Mouse (Mus musculus): ENCODE measurements around the gene Atxn7l3b. TPM values are rescaled to one million over a fixed set of nuclear protein-coding genes. Genes with fewer than 3 reads are reported as not detected.
"Not testable (repeated sequence)": the region's sequence is repeated elsewhere in the genome, so short reads cannot be mapped to it uniquely, and the experiment has no call there.

Atxn7l3b gene
- 351 and 357 TPM in 2 replicates for polyA plus RNA-seq (2015; fragmentation: Nextera tagmentation; extraction: Ambion mirVana)

DNA sequence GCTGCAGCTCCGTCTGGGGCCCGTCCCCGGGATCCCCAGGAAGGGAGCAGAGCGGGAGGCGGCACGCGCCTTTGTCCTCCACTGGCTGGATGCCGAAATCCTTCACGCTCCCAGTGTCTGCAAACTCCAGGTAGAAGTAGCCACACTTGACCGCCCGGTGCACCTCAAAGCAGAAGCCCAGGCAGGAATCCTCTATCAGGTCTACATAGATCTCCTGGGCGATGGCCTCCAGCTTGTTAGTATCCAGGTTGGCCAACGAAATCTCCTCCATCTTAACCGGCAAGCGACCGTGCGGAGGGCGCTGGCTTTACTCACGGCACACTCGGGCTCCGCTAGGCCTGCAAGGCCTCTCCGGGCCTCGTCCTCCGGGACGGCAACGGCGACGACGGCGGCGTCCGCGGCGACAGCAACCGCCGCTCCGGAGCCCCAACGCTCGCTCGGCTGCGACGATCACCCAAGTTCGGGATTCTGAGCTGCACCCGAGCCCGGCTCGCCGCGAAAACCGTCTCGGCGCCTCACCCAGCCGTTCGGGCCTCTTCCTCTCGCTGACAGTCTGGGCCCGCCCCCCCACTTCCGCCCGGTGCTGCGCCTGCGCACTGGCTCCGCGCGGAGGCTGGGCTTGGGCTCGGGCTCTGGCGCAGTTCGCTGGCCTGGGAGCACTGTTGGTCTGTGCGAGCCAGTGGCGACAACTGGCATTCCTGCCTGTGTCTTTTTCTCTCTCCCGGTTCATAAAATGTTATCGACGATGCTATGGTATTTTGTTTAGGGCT lies at the start of gene Atxn7l3b:
Gene Atxn7l3b, minus strand, starts transcription at position 550 of the 770 bp plus-strand sequence.
- no peaks in the 10 kb centered on the region for H3K27me3 ChIP-seq (replicated peaks; ENCODE audit: control insufficient read depth, insufficient read depth, low read length)
- ATAC-seq = peak; percentile 100
- H3K4me3 ChIP-seq (ENCODE audit: low read length) = peak within 1 kb of the TSS; percentile 76
- peaks cover 25% of the 10 kb centered on the region for H3K4me1 ChIP-seq (ENCODE audit: control insufficient read depth, insufficient read depth, low read depth, low read length)
- H3K9me3 ChIP-seq (ENCODE audit: control insufficient read depth, low read length) = no peaks in the 10 kb centered on the region
- H3K4me2 ChIP-seq (ENCODE audit: low read length) = peak within 1 kb of the TSS; percentile 76
- H3K36me3 ChIP-seq (ENCODE audit: control insufficient read depth, insufficient read depth, low read length) = peaks cover 8% of the 10 kb centered on the region
- peak within 1 kb of the TSS; percentile 96 for H3K27ac ChIP-seq (ENCODE audit: low read depth, low read length)
- under 1% methylated on average over 56 of the region's 70 CpGs for WGBS
- peak within 1 kb of the TSS; percentile 99 for H3K9ac ChIP-seq (ENCODE audit: low read depth, low read length)

DNA sequence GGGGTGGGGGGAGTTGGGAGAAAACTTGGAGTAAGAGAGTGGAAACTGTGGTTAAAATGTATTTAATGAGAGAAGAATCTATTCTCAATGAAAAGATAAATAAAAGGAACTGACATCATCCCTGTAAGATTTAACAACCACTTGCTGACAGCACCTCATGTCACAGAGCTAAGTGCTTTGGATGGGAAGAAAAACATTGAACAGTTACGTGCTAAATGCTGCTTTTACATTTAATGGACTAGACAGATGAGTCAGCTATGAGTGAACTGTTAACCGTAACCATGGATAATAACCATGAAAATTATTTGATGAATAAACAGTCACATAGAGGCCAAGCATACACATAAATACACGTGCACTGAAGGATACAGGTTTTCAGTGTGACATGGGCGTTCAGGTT lies 48.8 kb upstream of the Atxn7l3b start:
- Histone ChIP-seq H3K27ac (ENCODE audit: low read depth, low read length) (no peak overlapping the region), H3K27me3 (replicated peaks; ENCODE audit: control insufficient read depth, insufficient read depth, low read length) (no peaks in the 10 kb centered on the region), H3K36me3 (ENCODE audit: control insufficient read depth, insufficient read depth, low read length) (no peaks in the 10 kb centered on the region), H3K4me2 (ENCODE audit: low read length) (no peak overlapping the region), H3K9me3 (ENCODE audit: control insufficient read depth, low read length) (no peaks in the 10 kb centered on the region), H3K9ac (ENCODE audit: low read depth, low read length) (no peak overlapping the region), H3K4me1 (ENCODE audit: control insufficient read depth, insufficient read depth, low read depth, low read length) (no peaks in the 10 kb centered on the region), H3K4me3 (ENCODE audit: low read length) (no peak overlapping the region)
- 53% methylated on average over 4 of the region's 4 CpGs for WGBS
- ATAC-seq = no peak

DNA sequence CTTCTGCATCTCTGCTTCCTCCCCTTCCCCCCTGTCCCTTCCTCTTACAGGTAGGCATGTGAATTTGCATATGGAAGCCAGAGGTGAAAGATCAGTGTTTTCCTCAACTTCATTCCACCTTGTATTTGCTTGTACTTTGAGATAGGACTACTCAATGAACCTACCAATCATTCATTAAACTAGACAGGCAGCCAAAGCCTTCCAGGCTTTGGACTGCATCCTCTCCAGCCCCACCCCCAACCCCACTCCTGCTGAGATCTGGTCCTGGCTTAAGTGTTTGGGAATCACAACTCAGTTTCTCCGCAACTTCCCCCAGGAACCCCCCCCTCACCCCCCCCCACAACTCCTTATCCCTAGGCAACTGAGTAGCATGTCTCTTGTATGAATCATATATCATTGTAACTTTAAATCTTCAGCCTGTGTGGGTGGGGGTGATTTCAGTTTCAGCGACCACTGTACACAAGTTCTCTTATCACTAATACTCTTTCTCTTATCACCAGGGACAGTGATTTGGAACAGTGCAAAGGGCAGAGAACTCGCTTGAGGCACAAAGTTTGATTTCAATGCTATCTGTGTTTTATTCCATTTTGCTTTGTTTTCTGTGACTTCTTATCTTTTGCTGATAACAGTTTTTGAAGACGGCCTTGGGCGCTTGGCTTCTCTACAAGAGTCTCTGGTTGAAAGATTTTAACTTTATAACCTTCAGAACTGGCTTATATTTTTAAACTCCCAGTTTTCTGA lies 44.7 kb upstream of the Atxn7l3b start:
- WGBS = 66% methylated on average over 5 of the region's 5 CpGs
- H3K4me3 ChIP-seq (ENCODE audit: low read length) = no peak overlapping the region
- no peaks in the 10 kb centered on the region for H3K36me3 ChIP-seq (ENCODE audit: control insufficient read depth, insufficient read depth, low read length)
- no peaks in the 10 kb centered on the region for H3K27me3 ChIP-seq (replicated peaks; ENCODE audit: control insufficient read depth, insufficient read depth, low read length)
- no peak overlapping the region for H3K9ac ChIP-seq (ENCODE audit: low read depth, low read length)
- no peak overlapping the region for H3K4me2 ChIP-seq (ENCODE audit: low read length)
- H3K27ac ChIP-seq (ENCODE audit: low read depth, low read length) = no peak overlapping the region
- H3K4me1 ChIP-seq (ENCODE audit: control insufficient read depth, insufficient read depth, low read depth, low read length) = no peaks in the 10 kb centered on the region
- ATAC-seq = no peak
- no peaks in the 10 kb centered on the region for H3K9me3 ChIP-seq (ENCODE audit: control insufficient read depth, low read length)

DNA sequence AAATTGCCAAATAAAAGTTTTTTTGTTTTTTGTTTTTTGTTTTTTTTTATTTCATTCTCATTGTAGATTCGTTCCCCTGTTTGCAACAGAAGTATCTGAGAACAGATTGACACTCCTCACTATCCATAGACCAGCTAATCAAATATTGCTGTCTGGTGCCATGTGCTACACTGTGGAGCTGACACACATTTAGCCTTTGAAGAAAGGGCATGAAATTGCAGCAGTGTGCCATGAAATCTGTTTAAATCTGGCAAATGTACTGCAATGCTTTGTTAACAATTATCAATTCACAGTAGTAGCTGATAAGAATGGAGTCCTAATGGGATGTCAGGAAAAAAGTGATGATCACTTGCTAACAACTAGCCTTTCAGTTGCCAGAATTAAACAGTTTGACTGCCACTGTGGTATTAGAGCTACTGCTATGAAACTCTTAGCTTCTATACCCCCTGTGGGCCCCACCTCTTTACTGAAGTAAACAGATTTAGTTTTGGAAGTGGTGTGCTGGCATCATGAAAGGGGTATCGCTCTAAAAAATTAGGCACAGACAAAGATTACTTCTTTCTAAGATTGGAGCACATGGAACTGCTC lies 41.3 kb upstream of the Atxn7l3b start:
- Histone ChIP-seq H3K4me3 (ENCODE audit: low read length) (no peak overlapping the region), H3K27ac (ENCODE audit: low read depth, low read length) (no peak overlapping the region), H3K9me3 (ENCODE audit: control insufficient read depth, low read length) (no peaks in the 10 kb centered on the region), H3K36me3 (ENCODE audit: control insufficient read depth, insufficient read depth, low read length) (no peaks in the 10 kb centered on the region), H3K4me1 (ENCODE audit: control insufficient read depth, insufficient read depth, low read depth, low read length) (no peaks in the 10 kb centered on the region), H3K9ac (ENCODE audit: low read depth, low read length) (no peak overlapping the region), H3K27me3 (replicated peaks; ENCODE audit: control insufficient read depth, insufficient read depth, low read length) (no peaks in the 10 kb centered on the region), H3K4me2 (ENCODE audit: low read length) (no peak overlapping the region)
- 62% methylated on average over 2 of the region's 2 CpGs for WGBS
- no peak for ATAC-seq

DNA sequence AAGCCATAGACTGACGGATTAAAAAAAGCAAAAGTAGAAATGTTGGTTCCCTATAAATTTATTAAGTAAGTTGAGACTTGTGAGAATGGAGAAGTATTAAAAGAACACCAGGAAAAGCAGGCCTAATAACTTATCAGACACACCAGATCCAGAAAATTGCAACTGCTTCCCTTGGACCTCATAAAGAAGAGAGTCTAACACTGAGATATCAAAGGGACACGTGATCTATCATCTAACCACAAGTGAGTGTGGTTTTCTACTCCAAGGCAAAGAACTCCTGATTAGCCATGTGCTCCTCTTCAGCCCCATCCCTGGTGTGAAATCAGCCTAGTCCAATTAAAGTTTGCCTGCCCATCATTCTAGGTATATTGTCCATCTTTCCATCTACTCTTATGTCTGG lies 38.8 kb upstream of the Atxn7l3b start:
- no peaks in the 10 kb centered on the region for H3K27me3 ChIP-seq (replicated peaks; ENCODE audit: control insufficient read depth, insufficient read depth, low read length)
- WGBS = 91% methylated on average over 2 of the region's 2 CpGs
- no peaks in the 10 kb centered on the region for H3K4me1 ChIP-seq (ENCODE audit: control insufficient read depth, insufficient read depth, low read depth, low read length)
- H3K4me3 ChIP-seq (ENCODE audit: low read length) = no peak overlapping the region
- H3K9me3 ChIP-seq (ENCODE audit: control insufficient read depth, low read length) = no peaks in the 10 kb centered on the region
- H3K9ac ChIP-seq (ENCODE audit: low read depth, low read length) = no peak overlapping the region
- no peak for ATAC-seq
- no peak overlapping the region for H3K4me2 ChIP-seq (ENCODE audit: low read length)
- no peak overlapping the region for H3K27ac ChIP-seq (ENCODE audit: low read depth, low read length)
- H3K36me3 ChIP-seq (ENCODE audit: control insufficient read depth, insufficient read depth, low read length) = no peaks in the 10 kb centered on the region

DNA sequence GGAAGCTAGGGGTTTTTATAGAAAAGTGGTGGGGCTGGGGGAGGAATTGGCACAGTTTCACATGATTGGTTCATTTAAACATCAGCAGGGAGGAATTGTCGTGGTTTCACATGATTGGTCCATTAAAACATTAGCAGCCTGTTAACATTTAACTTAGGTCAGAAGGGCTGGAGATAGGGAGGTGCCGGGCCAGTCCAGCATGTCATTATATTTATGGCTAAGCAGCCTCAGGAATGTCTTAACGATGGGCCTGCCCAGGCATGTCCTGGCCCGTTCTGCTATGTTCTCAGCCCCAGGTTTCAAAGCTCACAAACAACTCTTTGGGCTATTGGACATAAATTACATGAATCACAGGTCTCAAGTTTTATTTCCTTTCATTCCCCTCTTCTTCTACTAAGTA lies 33.4 kb upstream of the Atxn7l3b start:
- H3K36me3 ChIP-seq (ENCODE audit: control insufficient read depth, insufficient read depth, low read length); H3K9me3 ChIP-seq (ENCODE audit: control insufficient read depth, low read length); H3K9ac ChIP-seq (ENCODE audit: low read depth, low read length); H3K27ac ChIP-seq (ENCODE audit: low read depth, low read length); H3K4me3 ChIP-seq (ENCODE audit: low read length); ATAC-seq; H3K4me1 ChIP-seq (ENCODE audit: control insufficient read depth, insufficient read depth, low read depth, low read length); H3K4me2 ChIP-seq (ENCODE audit: low read length); H3K27me3 ChIP-seq (replicated peaks; ENCODE audit: control insufficient read depth, insufficient read depth, low read length): not testable (repeated sequence)
- WGBS = 46% methylated on average over 4 of the region's 4 CpGs

DNA sequence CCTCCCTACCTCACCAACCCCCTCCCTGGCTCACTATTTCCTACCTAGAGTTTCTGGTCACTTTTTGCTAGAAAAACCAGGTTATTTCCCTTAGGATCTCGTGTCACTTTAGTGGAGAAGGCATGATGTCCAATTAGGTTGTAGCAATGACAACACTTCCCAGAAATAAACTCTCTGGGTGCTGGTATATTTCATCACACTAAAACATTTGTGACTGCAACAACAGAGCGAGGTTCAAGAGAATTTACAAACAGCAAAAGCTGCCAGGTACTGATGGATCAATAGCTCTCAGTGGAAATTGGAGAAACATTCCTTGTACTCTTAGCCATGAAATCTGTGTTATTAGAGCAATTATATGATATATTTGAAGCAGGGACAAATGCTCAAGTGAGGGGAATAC lies 25.3 kb upstream of the Atxn7l3b start:
- 74% methylated on average over 2 of the region's 2 CpGs for WGBS
- Histone ChIP-seq H3K4me1 (ENCODE audit: control insufficient read depth, insufficient read depth, low read depth, low read length) (no peaks in the 10 kb centered on the region), H3K27ac (ENCODE audit: low read depth, low read length) (no peak overlapping the region), H3K27me3 (replicated peaks; ENCODE audit: control insufficient read depth, insufficient read depth, low read length) (no peaks in the 10 kb centered on the region), H3K4me2 (ENCODE audit: low read length) (no peak overlapping the region), H3K36me3 (ENCODE audit: control insufficient read depth, insufficient read depth, low read length) (no peaks in the 10 kb centered on the region), H3K4me3 (ENCODE audit: low read length) (no peak overlapping the region), H3K9ac (ENCODE audit: low read depth, low read length) (no peak overlapping the region), H3K9me3 (ENCODE audit: control insufficient read depth, low read length) (no peaks in the 10 kb centered on the region)
- ATAC-seq = no peak

DNA sequence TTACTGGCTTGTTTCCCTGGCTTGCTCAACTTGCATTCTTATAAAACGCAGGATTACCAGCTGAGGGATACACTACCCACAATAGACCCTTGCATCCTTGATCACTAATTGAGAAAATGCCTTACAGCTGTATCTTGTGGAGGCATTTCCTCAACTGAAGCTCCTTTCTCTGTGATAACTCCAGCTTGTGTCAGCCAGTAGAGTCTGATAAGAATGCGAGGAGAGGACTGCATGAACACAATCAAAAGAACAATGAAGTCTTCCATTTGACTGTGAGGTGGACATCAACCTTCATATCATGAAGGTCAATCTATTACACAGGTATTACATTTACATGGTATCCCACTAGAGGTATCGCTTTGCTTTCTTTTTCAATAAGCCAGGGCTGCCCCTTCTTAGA lies 19.7 kb upstream of the Atxn7l3b start:
- Histone ChIP-seq H3K4me3 (ENCODE audit: low read length) (no peak overlapping the region), H3K4me1 (ENCODE audit: control insufficient read depth, insufficient read depth, low read depth, low read length) (no peaks in the 10 kb centered on the region), H3K9me3 (ENCODE audit: control insufficient read depth, low read length) (no peaks in the 10 kb centered on the region), H3K36me3 (ENCODE audit: control insufficient read depth, insufficient read depth, low read length) (no peaks in the 10 kb centered on the region), H3K9ac (ENCODE audit: low read depth, low read length) (no peak overlapping the region), H3K27me3 (replicated peaks; ENCODE audit: control insufficient read depth, insufficient read depth, low read length) (no peaks in the 10 kb centered on the region), H3K27ac (ENCODE audit: low read depth, low read length) (no peak overlapping the region), H3K4me2 (ENCODE audit: low read length) (no peak overlapping the region)
- WGBS = 97% methylated on average over 3 of the region's 3 CpGs
- no peak for ATAC-seq

DNA sequence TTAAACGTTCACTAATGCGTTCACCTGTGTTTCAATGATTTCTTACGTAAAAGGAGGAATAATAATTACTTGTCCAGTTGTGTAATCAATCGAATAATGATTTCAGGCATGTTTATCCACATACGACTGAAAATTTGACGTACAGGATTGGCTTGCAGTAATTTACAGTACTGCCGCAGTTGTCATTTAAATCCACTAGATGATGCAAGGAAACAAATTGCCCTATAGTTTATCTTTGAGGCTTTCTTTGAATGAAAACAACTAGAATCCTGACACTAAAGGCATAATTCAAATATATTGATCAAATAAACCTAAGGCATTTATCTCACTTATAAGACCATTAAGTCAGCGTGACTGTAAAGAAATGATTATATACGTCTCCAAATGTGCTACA lies 418 bp upstream of the Atxn7l3b start:
- peak overlapping the region; percentile 99 for H3K9ac ChIP-seq (ENCODE audit: low read depth, low read length)
- no peaks in the 10 kb centered on the region for H3K27me3 ChIP-seq (replicated peaks; ENCODE audit: control insufficient read depth, insufficient read depth, low read length)
- H3K4me2 ChIP-seq (ENCODE audit: low read length) = peak overlapping the region; percentile 76
- H3K4me1 ChIP-seq (ENCODE audit: control insufficient read depth, insufficient read depth, low read depth, low read length) = peaks cover 25% of the 10 kb centered on the region
- H3K36me3 ChIP-seq (ENCODE audit: control insufficient read depth, insufficient read depth, low read length) = peaks cover 8% of the 10 kb centered on the region
- WGBS = 27% methylated on average over 9 of the region's 9 CpGs
- peak overlapping the region; percentile 76 for H3K4me3 ChIP-seq (ENCODE audit: low read length)
- H3K9me3 ChIP-seq (ENCODE audit: control insufficient read depth, low read length) = no peaks in the 10 kb centered on the region
- peak overlapping the region; percentile 96 for H3K27ac ChIP-seq (ENCODE audit: low read depth, low read length)
- ATAC-seq = peak; percentile 43

Data from hindbrain, embryonic 16.5 days (tissue).